Mouse (Mus musculus) liver, adult 2 months (tissue): ENCODE results near the gene H2-Oa.

Source experiments
- CTCF ChIP-seq: fragments of 200-500 bp; IDR thresholded peaks from 2 replicates; pipeline ENCODE4 v1.5.1; 2011; ENCODE audit warnings: low read depth, low read length, control low read depth
- POLR2A ChIP-seq: fragments of 200-500 bp; IDR thresholded peaks from 2 replicates; pipeline ENCODE4 v1.6.1; 2011; ENCODE audit warnings: low read length, control low read depth; ENCODE audit not compliant: insufficient read depth; ENCODE audit errors: extremely low read depth

GRCm38 (mm10) chr17:34141448-34141847, 49.3 kb downstream of the H2-Oa start:
- TF ChIP-seq CTCF (no peak), POLR2A (no peak)
